Mouse (Mus musculus) CH12.LX (cell line): ENCODE measurements around the gene Rufy1. TPM values are rescaled to one million over a fixed set of nuclear protein-coding genes. Genes with fewer than 3 reads are reported as not detected.

Experiments
- DNase-seq: peaks from one replicate; pipeline ENCODE4 v3.0.0-alpha.2; 2013; ENCODE audit errors: extremely low read depth
- H3K27ac ChIP-seq: 2 replicates; pipeline ENCODE4 v1.5.1; 2012; ENCODE audit warnings: low read depth, mild to moderate bottlenecking, control low read depth, moderate library complexity; ENCODE audit not compliant: insufficient read depth
- H3K27me3 ChIP-seq: replicated peaks from 2 replicates; pipeline ENCODE3; 2012; ENCODE audit warnings: inconsistent platforms
- H3K36me3 ChIP-seq, 2 experiments: replicated peaks in 1 of 2; 2 replicates each; pipeline versions ENCODE3 to v1.6.1; 2012; ENCODE audit warnings: inconsistent platforms in 1 of 2, low read length in 1 of 2, mild to moderate bottlenecking in 1 of 2, mixed read lengths in 1 of 2, moderate library complexity in 1 of 2; ENCODE audit not compliant: control insufficient read depth in 1 of 2, insufficient read depth in 1 of 2
- H3K4me1 ChIP-seq, 2 experiments: 2 replicates each; pipeline ENCODE4 v1.6.1; 2012; ENCODE audit warnings: inconsistent platforms in 1 of 2, moderate library complexity in 1 of 2; ENCODE audit not compliant: insufficient read depth in 2 of 2, control insufficient read depth in 1 of 2
- H3K4me2 ChIP-seq: 2 replicates; pipeline ENCODE4 v1.6.1; 2012; ENCODE audit warnings: low read depth, mild to moderate bottlenecking, control low read depth; ENCODE audit not compliant: poor library complexity, insufficient read depth, severe bottlenecking
- H3K4me3 ChIP-seq, 3 experiments: fragments of 150-350 bp in 1 of 3; sonication (generic) in 1 of 3; replicated peaks in 1 of 3; 2 replicates each; pipeline versions ENCODE3 to v1.5.1; 2011 to 2012; ENCODE audit warnings: low read depth in 2 of 3, low read length in 2 of 3, mild to moderate bottlenecking in 2 of 3, moderate library complexity in 2 of 3, control low read depth in 1 of 3, improper control_type of control experiment in 1 of 3, inconsistent platforms in 1 of 3, mixed read lengths in 1 of 3; ENCODE audit not compliant: poor library complexity in 1 of 3
- H3K79me2 ChIP-seq: replicated peaks from 2 replicates; pipeline ENCODE4 v1.6.1; 2012; ENCODE audit warnings: mild to moderate bottlenecking, moderate library complexity; ENCODE audit not compliant: control insufficient read depth, poor library complexity, insufficient read depth, severe bottlenecking; ENCODE audit errors: extremely low read depth
- H3K9ac ChIP-seq: 2 replicates; pipeline ENCODE4 v1.6.1; 2012; ENCODE audit warnings: low read depth, mild to moderate bottlenecking, control low read depth, moderate library complexity; ENCODE audit not compliant: insufficient read depth
- H3K9me3 ChIP-seq: replicated peaks from 2 replicates; pipeline ENCODE3; 2012; ENCODE audit warnings: low read length, inconsistent platforms, mixed read lengths
- CHD1 ChIP-seq: IDR thresholded peaks from 2 replicates; pipeline ENCODE4 v1.6.1; 2012; ENCODE audit warnings: low read depth, low read length, improper control_type of control experiment, inconsistent platforms
- CHD2 ChIP-seq: IDR thresholded peaks from 2 replicates; pipeline ENCODE4 v1.6.1; 2011; ENCODE audit warnings: low read length, improper control_type of control experiment
- E2F4 ChIP-seq: IDR thresholded peaks from 2 replicates; pipeline ENCODE4 v1.6.1; 2011; ENCODE audit warnings: low read depth, low read length, improper control_type of control experiment; ENCODE audit not compliant: insufficient replicate concordance
- GABPA ChIP-seq: IDR thresholded peaks from 2 replicates; pipeline ENCODE4 v1.6.1; 2012; ENCODE audit warnings: low read depth, low read length, improper control_type of control experiment, inconsistent platforms; ENCODE audit not compliant: insufficient replicate concordance
- HCFC1 ChIP-seq: IDR thresholded peaks from 2 replicates; pipeline ENCODE4 v1.6.1; 2012; ENCODE audit warnings: low read depth, mild to moderate bottlenecking, inconsistent platforms, low read length, improper control_type of control experiment
- IRF4 ChIP-seq: IDR thresholded peaks from 2 replicates; pipeline ENCODE4 v1.6.1; 2014; ENCODE audit warnings: low read depth, mild to moderate bottlenecking, inconsistent platforms, low read length, improper control_type of control experiment
- JUND ChIP-seq: conservative IDR thresholded peaks from 2 replicates; pipeline ENCODE4 v1.6.1; 2011; ENCODE audit warnings: low read depth, low read length, improper control_type of control experiment
- MAFK ChIP-seq: IDR thresholded peaks from 2 replicates; pipeline ENCODE4 v1.6.1; 2011; ENCODE audit warnings: low read length, improper control_type of control experiment; ENCODE audit not compliant: insufficient replicate concordance
- MAX ChIP-seq: IDR thresholded peaks from 2 replicates; pipeline ENCODE4 v1.6.1; 2011; ENCODE audit warnings: low read length, improper control_type of control experiment
- MEF2A ChIP-seq: IDR thresholded peaks from 2 replicates; pipeline ENCODE4 v1.6.1; 2014; ENCODE audit warnings: low read depth, mild to moderate bottlenecking, inconsistent platforms, low read length, improper control_type of control experiment, borderline replicate concordance
- MXI1 ChIP-seq: IDR thresholded peaks from 2 replicates; pipeline ENCODE4 v1.6.1; 2011; ENCODE audit warnings: mild to moderate bottlenecking, low read depth, low read length, improper control_type of control experiment
- MYC ChIP-seq: IDR thresholded peaks from 2 replicates; pipeline ENCODE4 v1.6.1; 2011; ENCODE audit warnings: low read depth, mild to moderate bottlenecking, improper control_type of control experiment, low read length
- NRF1 ChIP-seq: IDR thresholded peaks from 2 replicates; pipeline ENCODE4 v1.6.1; 2014; ENCODE audit warnings: low read depth, mild to moderate bottlenecking, inconsistent platforms, low read length, improper control_type of control experiment, moderate library complexity
- PAX5 ChIP-seq: IDR thresholded peaks from 2 replicates; pipeline ENCODE4 v1.6.1; 2012; ENCODE audit warnings: low read length, inconsistent platforms, mixed read lengths
- POLR2A ChIP-seq: IDR thresholded peaks from 2 replicates; pipeline ENCODE4 v1.6.1; 2011; ENCODE audit warnings: low read depth, mild to moderate bottlenecking, improper control_type of control experiment, low read length
- RAD21 ChIP-seq: IDR thresholded peaks from 2 replicates; pipeline ENCODE4 v1.6.1; 2011; ENCODE audit warnings: low read depth, mild to moderate bottlenecking, low read length, improper control_type of control experiment, moderate library complexity
- RCOR1 ChIP-seq: conservative IDR thresholded peaks from 2 replicates; pipeline ENCODE4 v1.6.1; 2012; ENCODE audit warnings: low read depth, mild to moderate bottlenecking, inconsistent platforms, low read length, improper control_type of control experiment
- SIN3A ChIP-seq: IDR thresholded peaks from 2 replicates; pipeline ENCODE4 v1.6.1; 2012; ENCODE audit warnings: low read length, improper control_type of control experiment, inconsistent platforms
- TBP ChIP-seq: conservative IDR thresholded peaks from 2 replicates; pipeline ENCODE4 v1.6.1; 2011; ENCODE audit warnings: low read depth, low read length, improper control_type of control experiment
- UBTF ChIP-seq: IDR thresholded peaks from 2 replicates; pipeline ENCODE4 v1.6.1; 2012; ENCODE audit warnings: low read depth, mild to moderate bottlenecking, inconsistent platforms, low read length, improper control_type of control experiment, moderate library complexity
- USF1 ChIP-seq: IDR thresholded peaks from 2 replicates; pipeline ENCODE4 v1.6.1; 2014; ENCODE audit warnings: low read depth, mild to moderate bottlenecking, inconsistent platforms, low read length, improper control_type of control experiment
- ZC3H11A ChIP-seq: IDR thresholded peaks from 2 replicates; pipeline ENCODE4 v1.6.1; 2012; ENCODE audit warnings: low read depth, mild to moderate bottlenecking, inconsistent platforms, low read length, improper control_type of control experiment
- ZKSCAN1 ChIP-seq: IDR thresholded peaks from 2 replicates; pipeline ENCODE4 v1.6.1; 2012; ENCODE audit warnings: low read depth, inconsistent platforms, low read length, improper control_type of control experiment, borderline replicate concordance
- ZNF384 ChIP-seq: IDR thresholded peaks from 2 replicates; pipeline ENCODE4 v1.6.1; 2012; ENCODE audit warnings: low read depth, low read length, improper control_type of control experiment, inconsistent platforms
- dilution Hi-C: fragments of 300-500 bp; cut with MboI; formaldehyde crosslinking; loops from 2 replicates; pipeline ENCODE4 v1.14.3; 2020; ENCODE audit warnings: low sequenced_read_pairs; ENCODE audit not compliant: extremely low pct_unique_long_range_greater_than_20kb, extremely low pct_ligation_motif_present
- in situ Hi-C: fragments of 300-500 bp; cut with MboI; formaldehyde crosslinking; loops from 3 replicates; pipeline ENCODE4 v1.14.3; 2019; ENCODE audit warnings: low sequenced_read_pairs, low pct_ligation_motif_present, low pct_unique_long_range_greater_than_20kb, mixed read lengths
- polyA plus RNA-seq: library from polyadenylated mRNA; unstranded; fragments of >175 nt; gene quantifications from 2 replicates; pipeline ENCODE4 v1.2.1, GENCODE M21; 2012; ENCODE audit warnings: low read depth; ENCODE audit not compliant: insufficient read length
- total RNA-seq, 2 experiments: library from RNA; depleted of rRNA; stranded (reverse); fragments of 300-350 nt in 1 of 2; fragments of >200 nt in 1 of 2; gene quantifications; 2 replicates each; pipeline ENCODE4 v1.2.3; 2012 to 2014

The Rufy1 gene
- total and polyA plus RNA-seq, 3 experiments, result 11.0 to 21.3 (median 18.0) TPM

GRCm38 (mm10) chr11:50354851-50355250 is 76.1 kb downstream of the Rufy1 start:
- no peaks in the 10 kb centered on the region for H3K27me3 ChIP-seq
- H3K27ac ChIP-seq, result no peak overlapping the region
- dilution Hi-C loops (no loop called here), in situ Hi-C loops (no loop called here)
- no peak for TF ChIP-seq GABPA
- no peak for TF ChIP-seq ZC3H11A
- no peak for TF ChIP-seq ZKSCAN1
- TF ChIP-seq E2F4, result no peak
- TF ChIP-seq HCFC1, result no peak
- TF ChIP-seq RCOR1, result no peak
- TF ChIP-seq MAX, result no peak
- TF ChIP-seq CHD1, result no peak
- no peak for TF ChIP-seq TBP
- TF ChIP-seq RAD21, result no peak
- no peak for TF ChIP-seq ZNF384
- no peak for TF ChIP-seq SIN3A
- TF ChIP-seq MAFK, result no peak
- no peak for TF ChIP-seq USF1
- no peak overlapping the region for H3K4me2 ChIP-seq
- H3K9ac ChIP-seq, result no peak overlapping the region
- DNase-seq, result no peak
- no peaks in the 10 kb centered on the region for H3K36me3 ChIP-seq
- H3K4me1 ChIP-seq, result no peaks in the 10 kb centered on the region
- peaks cover 12% of the 10 kb centered on the region for H3K9me3 ChIP-seq
- no peaks in the 10 kb centered on the region for H3K79me2 ChIP-seq
- H3K4me3 ChIP-seq, result no peak overlapping the region

DNA sequence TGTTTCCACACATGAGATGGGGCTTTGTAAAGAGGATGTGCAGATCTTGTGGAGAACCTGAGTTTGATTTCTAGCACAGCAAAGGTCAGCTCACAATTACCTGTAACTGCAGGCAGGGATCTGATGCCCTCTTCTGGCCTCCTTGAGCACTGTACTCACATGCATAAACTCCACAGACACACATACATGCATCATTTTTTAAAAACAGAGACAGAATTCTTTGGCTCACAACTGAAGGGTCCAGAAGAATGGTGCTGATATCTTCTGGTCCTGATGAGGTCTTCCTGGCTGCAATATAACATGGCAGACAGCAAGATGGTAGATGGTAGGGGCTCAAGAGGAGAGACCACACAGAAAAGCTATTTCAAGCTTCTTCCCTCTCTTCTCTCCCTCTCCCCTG is 76.8 kb downstream of the Rufy1 start, which contains the start of gene Cby3:
TSS of gene Cby3 (plus strand) at position 301 of the 400 bp plus-strand sequence.
- dilution Hi-C loops (no loop called here), in situ Hi-C loops (no loop called here)
- Histone ChIP-seq H3K27ac (no peak within 1 kb of the TSS), H3K79me2 (no peaks in the 10 kb centered on the region), H3K4me3 (no peak within 1 kb of the TSS), H3K4me1 (no peaks in the 10 kb centered on the region), H3K4me2 (no peak within 1 kb of the TSS), H3K9me3 (peaks cover 7% of the 10 kb centered on the region), H3K9ac (no peak within 1 kb of the TSS), H3K27me3 (no peaks in the 10 kb centered on the region), H3K36me3 (no peaks in the 10 kb centered on the region)
- no peak for DNase-seq
- TF ChIP-seq RAD21 (peak; percentile 11), CHD1 (no peak)

DNA sequence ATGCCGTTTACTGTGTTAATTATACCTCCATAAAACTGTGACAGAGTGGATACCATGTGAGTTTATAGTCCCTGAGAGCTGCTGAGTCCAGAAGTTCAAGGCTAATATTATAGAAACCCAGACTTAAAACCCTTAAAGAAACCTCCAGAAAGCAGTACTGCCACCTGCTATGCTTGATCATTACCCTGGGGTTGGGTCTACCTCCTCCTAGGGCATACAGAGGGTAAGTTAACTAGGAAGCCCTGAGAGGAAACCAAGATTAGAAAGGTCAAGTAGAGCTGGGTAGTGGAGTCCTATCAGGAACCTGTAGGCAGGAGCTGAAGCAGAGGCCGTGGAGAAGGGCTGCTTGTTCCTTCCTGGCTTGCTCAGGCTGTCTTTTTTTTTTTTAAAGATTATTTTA is 78.7 kb downstream of the Rufy1 start:
- H3K27ac ChIP-seq, result no peak overlapping the region
- TF ChIP-seq MAFK (no peak), GABPA (no peak), MEF2A (no peak), JUND (no peak), RCOR1 (no peak), MYC (no peak), MXI1 (no peak), E2F4 (no peak), NRF1 (no peak), IRF4 (no peak), UBTF (no peak), PAX5 (no peak), POLR2A (no peak), CHD2 (no peak), MAX (no peak), TBP (no peak)
- TF ChIP-seq, all 38 proteins: peak for 0
- H3K4me1 ChIP-seq, result no peaks in the 10 kb centered on the region
- H3K36me3 ChIP-seq, result no peaks in the 10 kb centered on the region
- peaks cover 5% of the 10 kb centered on the region for H3K9me3 ChIP-seq
- dilution Hi-C loops (no loop called here), in situ Hi-C loops (no loop called here)
- H3K27me3 ChIP-seq, result no peaks in the 10 kb centered on the region
- H3K79me2 ChIP-seq, result no peaks in the 10 kb centered on the region
- DNase-seq, result no peak
- no peak overlapping the region for H3K9ac ChIP-seq
- no peak overlapping the region for H3K4me3 ChIP-seq
- no peak overlapping the region for H3K4me2 ChIP-seq
